Mouse (Mus musculus) heart, adult 2 months (tissue): ENCODE measurements at regions not wholly inside any gene's neighbourhood (a gene's known extent, or its start where the extent isn't known, plus 50 kb on each side); places are given as distances from the start of the nearest gene placed in this dataset.

Source experiments
- CTCF ChIP-seq: fragments of 200-600 bp; IDR thresholded peaks from 2 replicates; pipeline ENCODE4 v1.8.1; 2022; ENCODE audit warnings: antibody characterized with exemption, mild to moderate bottlenecking, moderate library complexity
- EP300 ChIP-seq: fragments of 200-500 bp; IDR thresholded peaks from 2 replicates; pipeline ENCODE4 v1.6.1; 2011; ENCODE audit warnings: low read depth, low read length, control low read depth; ENCODE audit not compliant: insufficient read depth
- POLR2A ChIP-seq: fragments of 200-500 bp; IDR thresholded peaks from 2 replicates; pipeline ENCODE4 v1.6.1; 2011; ENCODE audit warnings: mild to moderate bottlenecking, low read depth, low read length, control low read depth; ENCODE audit not compliant: insufficient read depth

GRCm38 (mm10) chr8:64515923-64516322, 176.9 kb downstream of the Cpe start:
- TF ChIP-seq CTCF (no peak), EP300 (no peak), POLR2A (no peak)
